Mouse (Mus musculus) adipocyte (in vitro differentiated cells): ENCODE results near the gene C1galt1c1.

ENCODE experiments used
- DNase-seq: peaks from one replicate; pipeline ENCODE4 v3.0.0-alpha.2; 2016; ENCODE audit warnings: low spot score

C1galt1c1 gene

DNA sequence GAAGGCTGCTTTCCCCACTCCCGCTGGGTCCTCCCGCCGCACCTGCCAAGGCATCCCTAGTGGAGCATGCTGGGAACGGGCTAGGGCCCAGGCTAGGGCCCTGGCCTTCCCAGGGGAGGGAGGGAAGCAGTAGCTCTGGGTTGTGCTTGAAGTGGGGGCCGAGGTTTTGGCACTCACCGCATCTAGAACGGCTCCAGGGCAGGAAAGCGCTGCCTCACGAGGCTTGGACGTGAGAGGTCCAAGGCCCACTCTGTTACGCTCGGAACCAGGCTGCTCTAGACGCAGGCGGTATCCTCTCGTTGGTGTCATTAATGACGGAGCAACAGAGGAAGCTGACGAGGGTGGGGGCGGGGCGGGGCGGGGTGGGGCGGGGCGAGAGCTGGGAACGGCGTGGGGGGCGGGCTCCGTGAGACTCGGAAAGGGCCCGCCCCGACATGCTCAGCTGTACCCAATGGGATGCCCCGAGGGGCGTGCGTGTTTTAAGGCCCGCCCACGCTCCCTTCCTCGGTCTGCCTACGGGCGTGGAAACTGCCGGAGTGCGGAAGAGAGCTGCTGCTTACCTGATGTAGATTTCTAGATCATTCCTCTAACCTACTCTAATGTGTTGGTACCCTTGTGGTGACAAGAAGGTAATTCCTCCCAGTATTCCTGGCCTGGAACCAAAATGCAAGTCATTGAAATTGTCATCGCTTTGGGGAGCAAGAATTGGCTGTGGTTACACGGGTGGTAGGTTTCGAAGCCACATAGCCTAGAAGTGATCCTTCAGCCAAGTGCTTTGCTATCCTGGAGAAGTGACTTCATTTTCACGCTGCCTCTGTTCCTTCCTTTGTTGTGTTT lies at the start of gene C1galt1c1:
C1galt1c1 (minus strand) TSS at position 287 of the 837 bp plus-strand sequence.
- peak; percentile 90 for DNase-seq

- DNase-seq, result no peak
Measured at GRCm38 (mm10) chrX:38681972-38682371, 47.1 kb upstream of the C1galt1c1 start.

DNA sequence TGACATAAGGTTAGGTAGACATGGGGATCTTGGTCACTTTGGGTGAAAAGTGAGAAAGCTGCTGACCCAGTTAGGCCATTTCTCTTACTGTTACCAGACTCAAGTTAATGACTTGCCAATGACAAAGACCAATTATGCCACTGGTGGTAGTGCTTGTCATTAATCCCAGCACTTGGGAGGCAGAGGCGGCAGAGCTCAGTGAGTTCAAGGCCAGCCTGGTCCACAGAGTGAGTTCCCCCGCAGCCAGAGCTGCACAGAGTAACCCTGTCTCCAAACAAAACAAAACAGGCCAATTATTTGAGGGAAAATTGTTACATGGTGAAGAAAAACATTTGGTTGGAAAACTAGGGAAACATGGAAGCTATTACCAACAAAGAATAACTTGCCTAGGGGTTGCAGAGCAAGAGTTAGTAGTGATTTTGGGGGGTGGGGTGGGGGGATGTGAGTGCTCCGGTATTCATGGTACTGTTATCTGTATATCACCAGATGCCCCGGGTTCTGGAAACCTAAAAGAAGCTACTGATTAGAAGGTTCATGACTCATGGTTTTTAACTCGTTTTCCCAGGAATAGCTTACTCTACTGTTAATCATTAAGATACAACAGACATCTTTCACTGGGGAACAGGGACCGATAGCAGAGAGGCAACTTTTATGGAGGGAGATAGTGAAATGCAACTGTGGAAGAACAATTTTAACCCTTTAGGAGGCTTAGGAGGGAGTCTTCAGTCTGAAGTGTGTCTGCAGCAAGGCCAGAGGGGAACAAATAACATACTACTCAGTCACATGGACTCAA lies 34.4 kb upstream of the C1galt1c1 start:
- DNase-seq, result no peak

- DNase-seq, result no peak
Measured at GRCm38 (mm10) chrX:38656206-38656883, 21.5 kb upstream of the C1galt1c1 start.

- DNase-seq, result no peak
Measured at GRCm38 (mm10) chrX:38654681-38655080, 19.8 kb upstream of the C1galt1c1 start.

GRCm38 (mm10) chrX:38653181-38653580 lies 18.3 kb upstream of the C1galt1c1 start:
- DNase-seq, result no peak

- no peak for DNase-seq
Measured at GRCm38 (mm10) chrX:38651167-38651566, 16.3 kb upstream of the C1galt1c1 start.

- DNase-seq, result peak; percentile 17
Measured at GRCm38 (mm10) chrX:38650404-38651039, 15.6 kb upstream of the C1galt1c1 start.

DNA sequence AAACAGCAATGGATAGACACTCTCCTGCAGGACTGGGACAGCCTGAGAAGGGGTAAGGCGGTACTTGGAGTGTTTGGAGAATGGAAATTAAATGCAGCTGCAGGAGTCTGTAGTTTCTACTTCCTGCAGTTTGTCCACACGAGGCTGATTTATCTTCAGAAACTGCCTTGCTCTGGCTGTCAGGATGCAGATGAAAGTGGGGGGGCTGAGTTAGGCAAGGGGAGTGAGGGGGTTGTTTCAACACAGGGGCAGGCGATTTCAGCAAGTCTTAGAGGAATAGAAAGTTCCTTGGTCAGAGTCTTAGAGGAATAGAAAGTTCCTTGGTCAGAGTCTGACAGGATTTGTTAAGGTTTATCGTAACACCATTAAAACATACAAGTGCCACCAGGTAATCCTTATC lies 7.3 kb upstream of the C1galt1c1 start:
- no peak for DNase-seq

GRCm38 (mm10) chrX:38641435-38641834 lies 6.5 kb upstream of the C1galt1c1 start:
- no peak for DNase-seq

GRCm38 (mm10) chrX:38635638-38635931 lies 698 bp upstream of the C1galt1c1 start:
- DNase-seq, result no peak

DNA sequence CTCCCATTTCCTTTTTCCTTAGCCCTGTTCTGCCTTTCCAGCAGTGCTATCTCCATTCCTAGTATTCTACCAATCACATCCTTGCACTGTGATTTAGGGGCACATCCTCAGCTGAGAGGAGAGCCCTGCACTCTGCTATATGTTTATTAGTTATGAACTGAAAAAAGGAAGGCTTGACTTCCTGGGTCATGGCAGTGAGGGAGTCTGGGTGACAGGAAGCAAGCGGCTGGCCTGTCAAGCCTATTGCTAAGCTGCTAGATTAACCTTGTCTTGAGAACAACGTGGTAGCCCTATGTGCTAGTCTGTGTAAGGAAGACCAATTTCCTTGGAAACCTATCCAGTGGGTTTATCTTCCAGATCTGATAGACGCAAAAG lies 33.9 kb downstream of the C1galt1c1 start:
- DNase-seq, result peak; percentile 65

DNA sequence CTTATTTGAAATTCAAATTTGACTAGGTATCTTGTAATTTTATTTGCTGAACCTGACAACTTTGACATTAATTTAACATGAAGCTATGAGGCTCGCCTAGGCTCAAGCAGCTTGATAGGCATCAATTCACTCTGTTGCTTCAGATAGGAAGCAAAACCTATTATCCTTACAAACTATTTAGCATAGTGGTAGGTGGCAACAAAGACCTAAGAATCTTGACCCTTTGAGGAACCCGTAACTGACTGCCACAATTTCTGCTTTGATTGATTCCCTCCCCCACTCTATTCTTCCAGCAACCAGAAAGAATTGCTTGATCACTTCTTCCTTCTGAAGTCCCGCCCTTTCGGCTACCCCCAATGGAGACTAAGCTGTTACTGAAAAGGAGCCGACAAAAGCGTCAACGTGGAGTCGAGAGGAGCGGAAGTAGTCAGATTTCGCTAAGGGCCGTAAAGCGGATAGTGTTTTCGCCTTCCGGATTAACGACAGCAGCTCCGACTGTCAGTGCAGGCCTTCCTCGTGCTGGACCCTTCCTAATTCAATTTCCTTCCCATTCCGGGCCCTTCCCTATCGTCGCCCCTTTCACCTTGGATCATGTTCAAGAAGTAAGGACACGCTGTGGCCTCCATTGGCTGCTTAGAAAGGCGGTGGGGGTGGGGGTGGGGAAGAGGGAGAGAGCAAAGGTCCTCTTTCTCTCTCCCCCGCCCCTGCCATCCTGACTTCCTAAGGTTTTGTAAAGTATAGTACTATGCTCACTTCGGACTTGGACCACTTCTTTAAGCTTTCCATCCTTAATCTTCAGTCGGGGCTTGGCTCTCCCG lies 34.5 kb downstream of the C1galt1c1 start, which contains the start of gene Mcts1:
Mcts1 (plus strand) TSS at position 402 of the 818 bp plus-strand sequence.
- peak; percentile 89 for DNase-seq

GRCm38 (mm10) chrX:38593180-38593889 lies 41.6 kb downstream of the C1galt1c1 start:
- peak; percentile 50 for DNase-seq

DNA sequence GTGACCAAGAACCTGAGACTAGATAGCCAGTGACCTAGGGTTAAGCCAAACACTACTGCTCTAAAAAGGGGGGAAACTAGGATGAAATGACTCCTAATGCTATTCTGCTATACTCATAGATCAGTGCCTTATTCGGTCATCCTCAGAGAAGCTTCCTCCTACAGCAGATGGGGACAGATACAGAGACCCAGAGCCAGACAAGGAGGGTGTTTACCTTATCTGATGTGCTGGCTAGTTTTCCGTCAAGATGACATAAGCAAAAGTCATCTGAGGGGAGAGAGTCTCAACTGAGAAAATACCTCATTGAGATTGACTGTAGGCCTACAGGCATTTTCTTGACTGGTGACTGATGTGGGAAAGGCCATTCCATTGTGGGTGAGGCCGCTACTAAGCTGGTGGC lies 43.1 kb downstream of the C1galt1c1 start:
- no peak for DNase-seq

- DNase-seq, result no peak
Measured at GRCm38 (mm10) chrX:38589827-38590226, 45.1 kb downstream of the C1galt1c1 start.

GRCm38 (mm10) chrX:38583261-38583660 lies 51.6 kb downstream of the C1galt1c1 start:
- DNase-seq, result no peak

DNA sequence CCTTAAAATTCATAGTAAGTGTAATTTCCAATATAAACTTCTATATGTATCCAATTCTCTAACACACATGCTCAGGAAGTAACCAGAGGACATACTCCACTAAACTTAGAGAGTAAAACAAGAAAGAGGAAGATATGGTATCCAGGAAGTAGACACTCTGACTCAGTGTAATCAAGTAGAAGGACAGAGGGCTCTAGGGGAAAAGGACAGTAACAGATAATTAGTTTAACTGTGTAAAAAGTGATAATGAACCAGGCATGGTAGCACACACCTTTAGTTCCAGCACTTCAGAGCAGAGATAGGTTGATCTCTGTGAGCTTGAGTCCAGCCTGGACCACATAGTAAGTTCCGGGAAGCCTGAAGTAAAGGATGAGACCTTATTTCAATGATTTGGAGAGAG lies 53.7 kb downstream of the C1galt1c1 start:
- no peak for DNase-seq
